Mouse (Mus musculus): ENCODE data around the gene Evl. TPM values are rescaled to one million over a fixed set of nuclear protein-coding genes. Genes with fewer than 3 reads are reported as not detected.

Gene Evl
- polyA plus RNA-seq, 1 experiment from 2014 or later, result 123 TPM

MicroRNAs within 50 kb of the gene (microRNA counts, 519-probe panel; counts per million panel counts)
- microRNA mmu-miR-342-3p (6,870 counts per million, percentile 73 among the panel's probes with 10 or more counts), microRNA mmu-miR-342-5p (not detected)

Small RNA genes lying within 50 kb of the gene (microRNA-seq; reads per million reads assigned to microRNA genes)
- gene Gm23872 (not detected), gene Mir342 (16,210 reads per million, percentile 97 among the genes with 10 or more reads in this experiment)

Other genes with a start within 250 kb of the Evl start
- 5.0 and 6.2 TPM in 2 replicates for gene Hhipl1, start 248.4 kb upstream of the Evl start, polyA plus RNA-seq (2016; fragmentation: Nextera tagmentation; extraction: Ambion mirVana)
- gene Cyp46a1, start 220.3 kb upstream of the Evl start, polyA plus RNA-seq (2016; fragmentation: Nextera tagmentation; extraction: Ambion mirVana), result 21.8 and 24.1 TPM in 2 replicates
- gene Eml1, start 183.8 kb upstream of the Evl start, polyA plus RNA-seq (2016; fragmentation: Nextera tagmentation; extraction: Ambion mirVana), result 89.4 and 93.0 TPM in 2 replicates
- gene Degs2, start 147.6 kb downstream of the Evl start, polyA plus RNA-seq (2016; fragmentation: Nextera tagmentation; extraction: Ambion mirVana), result 2.5 and 2.7 TPM in 2 replicates
- gene Yy1, start 238.3 kb downstream of the Evl start, polyA plus RNA-seq (2016; fragmentation: Nextera tagmentation; extraction: Ambion mirVana), result 18.9 and 19.5 TPM in 2 replicates

Data from midbrain, embryonic 12.5 days (tissue).